Mouse (Mus musculus) urinary bladder, adult 18-20 months (tissue): ENCODE results near the gene Marcksl1.
"Not testable (repeated sequence)": the region's sequence is repeated elsewhere in the genome, so short reads cannot be mapped to it uniquely, and the experiment has no call there.

Experiments used
- DNase-seq, 2 experiments: peaks; one replicate each; pipeline ENCODE4 v3.0.0; 2022; ENCODE audit warnings: low spot score in 2 of 2, mixed read lengths in 2 of 2

Marcksl1 gene

DNA sequence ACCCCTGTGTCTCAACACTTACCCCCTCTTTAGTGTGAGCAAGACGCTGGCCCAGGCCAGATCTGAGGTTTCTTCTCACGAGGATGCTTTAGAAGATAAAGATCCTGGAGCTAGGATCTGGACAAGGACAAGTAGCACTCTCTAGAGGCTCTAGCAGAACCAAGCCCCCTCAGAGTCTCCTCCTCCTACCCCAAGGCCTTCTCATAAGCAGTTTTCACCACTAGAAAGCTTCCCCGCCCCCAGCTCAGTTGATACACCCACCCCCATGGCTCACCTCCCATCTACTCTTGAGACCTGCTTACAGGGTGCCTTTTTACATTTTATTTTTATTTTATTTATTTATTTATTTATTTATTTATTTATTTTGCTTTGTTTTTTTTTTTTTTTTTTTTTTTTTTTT lies 3.7 kb upstream of the Marcksl1 start:
- DNase-seq, result no peak

DNA sequence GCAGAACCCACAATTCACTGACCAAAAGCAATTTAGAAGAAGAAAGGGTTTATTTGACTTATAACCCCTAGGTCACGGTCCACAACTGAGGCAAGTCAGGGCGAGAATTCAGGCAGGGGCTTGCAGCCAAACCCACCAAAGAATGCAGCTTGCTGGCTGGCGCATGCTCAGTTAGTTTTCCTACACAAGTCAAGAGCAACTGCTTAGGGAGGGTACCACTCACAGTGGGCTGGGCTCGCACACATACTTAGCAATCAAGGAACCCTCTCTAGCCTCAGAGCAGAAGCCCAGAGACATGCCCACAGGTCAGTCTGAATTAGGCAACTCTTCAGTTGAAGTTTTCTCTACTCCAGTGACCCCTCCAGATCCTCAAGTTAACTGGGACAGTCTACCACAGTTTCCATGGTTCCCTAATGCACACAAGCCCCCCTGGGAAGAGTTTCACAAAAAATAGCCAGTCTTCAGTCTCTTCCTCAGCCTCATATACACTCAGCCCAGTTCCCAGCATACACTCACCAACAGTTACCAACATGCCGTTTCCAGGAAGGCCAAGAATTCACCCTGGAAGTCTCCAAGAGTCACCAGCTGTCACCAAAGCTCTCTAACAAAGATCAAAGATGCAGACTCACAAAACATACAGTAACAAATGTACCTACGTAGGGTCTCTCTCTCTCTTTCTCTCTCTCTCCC lies 2.5 kb upstream of the Marcksl1 start:
- no peak for DNase-seq

DNA sequence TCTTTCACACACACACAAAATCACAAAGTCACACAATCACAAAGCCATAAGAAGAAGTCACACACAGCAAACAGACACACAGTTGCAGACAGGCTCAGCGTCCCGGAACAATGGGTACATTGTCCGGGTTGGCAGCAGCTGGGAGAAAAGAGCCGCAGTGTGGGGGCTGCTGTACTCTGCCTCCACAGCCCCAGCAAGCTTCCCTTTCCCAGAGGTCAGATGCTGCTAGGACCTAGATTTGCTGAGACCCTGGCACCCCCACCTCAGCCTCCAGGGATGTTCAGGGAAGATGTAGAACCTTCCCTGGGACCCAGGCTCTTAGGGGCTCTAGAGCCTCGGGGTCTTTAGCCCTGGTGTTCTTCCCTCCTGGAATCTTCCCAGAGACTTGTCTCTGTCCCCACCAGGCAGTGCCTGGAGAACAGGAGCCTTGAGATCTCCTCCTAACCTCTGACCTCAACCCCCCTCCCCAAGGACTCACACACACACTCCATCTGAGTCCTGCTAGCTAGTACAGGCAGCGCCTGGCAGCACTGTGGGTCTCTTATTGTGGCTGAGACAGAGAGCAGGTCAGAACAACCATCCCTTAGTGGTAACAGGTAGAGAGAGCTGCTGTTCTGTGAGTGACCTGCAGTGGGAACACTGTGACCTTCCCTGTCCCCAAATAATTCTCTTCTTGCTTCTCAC lies 1.8 kb upstream of the Marcksl1 start:
- no peak for DNase-seq

DNA sequence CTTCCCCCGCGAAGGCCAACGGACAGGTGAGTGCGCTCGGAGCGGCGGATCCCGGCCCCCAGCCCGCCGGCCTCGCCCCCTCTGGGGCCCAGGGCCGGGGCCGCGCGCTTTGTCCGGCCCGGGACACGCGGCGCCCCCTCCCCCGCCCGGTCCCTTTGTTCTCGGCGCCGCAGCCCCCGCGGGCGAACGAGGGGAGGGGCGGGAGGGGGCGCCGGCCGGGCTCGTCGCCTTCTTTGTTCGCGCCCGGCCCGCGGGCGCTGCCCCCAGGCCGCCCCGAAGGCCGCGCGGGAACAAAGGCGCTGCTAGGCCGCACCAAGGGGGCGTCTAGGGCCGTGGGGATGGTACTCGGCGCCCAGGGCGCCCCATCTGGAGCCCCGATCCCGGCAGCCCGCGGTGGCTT lies 510 bp downstream of the Marcksl1 start:
- DNase-seq, result peak in 1 of 2 experiments; percentile 44

DNA sequence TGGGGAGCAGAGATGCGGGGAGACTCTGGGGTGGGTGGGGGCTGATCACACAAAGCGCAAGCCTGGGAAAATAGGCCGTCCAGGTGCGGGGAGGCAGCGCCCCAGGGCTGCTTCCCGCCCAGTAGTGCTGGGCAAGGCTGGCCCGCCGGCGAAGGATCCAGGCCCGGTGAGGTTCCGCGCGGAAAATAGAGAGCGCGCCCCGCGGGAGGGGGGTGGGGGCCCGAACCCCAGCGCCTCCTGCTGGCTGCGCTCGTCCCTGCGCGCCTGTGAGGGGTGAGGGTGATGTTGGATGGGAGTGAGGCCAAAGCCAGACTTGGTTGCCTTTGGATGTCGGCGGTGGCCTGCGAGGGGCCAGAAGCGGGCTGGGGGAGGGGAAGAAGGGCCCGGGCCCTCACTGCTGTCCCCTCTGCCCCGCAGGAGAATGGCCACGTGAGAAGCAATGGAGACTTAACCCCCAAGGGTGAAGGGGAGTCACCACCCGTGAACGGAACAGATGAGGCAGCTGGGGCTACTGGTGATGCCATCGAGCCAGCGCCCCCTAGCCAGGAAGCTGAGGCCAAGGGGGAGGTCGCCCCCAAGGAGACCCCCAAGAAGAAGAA lies 1.0 kb downstream of the Marcksl1 start:
- DNase-seq, result peak in 1 of 2 experiments; percentile 60

DNA sequence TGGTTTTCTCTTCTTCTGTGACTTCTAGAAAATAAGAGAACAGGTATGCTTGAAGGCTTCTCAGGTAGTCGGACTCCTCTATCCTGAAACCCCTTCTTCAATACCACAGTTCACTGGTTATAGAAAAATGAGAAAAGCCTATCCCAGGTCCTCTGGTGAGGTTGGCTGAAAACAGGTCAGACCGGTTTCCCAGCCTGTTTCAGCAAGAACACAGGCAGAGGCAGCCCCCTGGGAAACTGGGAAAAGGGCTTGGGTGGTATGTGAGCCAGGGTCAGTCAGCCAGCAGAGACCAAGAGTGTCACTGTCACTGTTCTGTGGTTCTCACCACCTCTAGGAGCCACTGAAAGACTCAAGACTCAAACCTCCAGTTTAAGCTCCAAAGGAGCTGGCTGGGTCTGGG lies 3.5 kb downstream of the Marcksl1 start:
- peak; percentile 46 to 71 for DNase-seq

DNA sequence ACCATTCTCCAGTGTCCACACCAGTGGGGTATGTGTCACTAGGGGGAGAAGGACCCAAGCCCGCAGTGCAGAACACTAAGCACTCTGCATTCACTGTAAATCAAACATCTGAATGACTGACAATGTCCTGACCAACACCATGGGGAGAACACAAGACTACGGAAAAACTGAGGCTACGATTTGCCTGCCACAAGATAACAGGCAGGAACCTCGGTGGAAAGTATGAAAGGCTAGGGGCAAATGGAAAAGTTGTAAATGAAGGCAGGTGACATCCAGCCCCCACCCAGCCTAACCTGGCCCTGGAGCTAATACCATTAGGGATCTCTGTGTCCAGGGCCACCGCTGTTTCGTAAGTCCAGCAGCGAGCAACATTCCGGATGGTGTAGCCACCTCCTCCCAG lies 5.1 kb downstream of the Marcksl1 start:
- no peak for DNase-seq

DNA sequence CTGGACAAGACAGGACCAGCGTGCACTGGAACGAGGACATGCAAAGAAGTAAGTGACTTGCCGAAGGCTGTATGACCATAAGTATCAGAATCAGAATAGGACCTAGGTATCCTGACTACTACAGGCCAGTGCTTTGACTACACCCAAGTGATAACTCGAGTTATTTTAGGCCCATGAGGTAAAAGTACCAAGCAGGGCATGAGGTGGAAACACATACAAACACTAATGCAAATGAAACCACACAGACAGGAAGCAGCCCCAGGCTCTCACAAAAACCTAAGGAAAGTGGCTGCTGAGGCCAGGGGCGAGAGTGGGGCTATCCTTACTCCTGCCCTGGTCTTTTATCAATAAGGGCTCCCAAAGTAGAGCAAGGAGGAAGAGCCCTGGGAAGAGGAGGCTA lies 12.0 kb downstream of the Marcksl1 start:
- DNase-seq, result no peak

DNA sequence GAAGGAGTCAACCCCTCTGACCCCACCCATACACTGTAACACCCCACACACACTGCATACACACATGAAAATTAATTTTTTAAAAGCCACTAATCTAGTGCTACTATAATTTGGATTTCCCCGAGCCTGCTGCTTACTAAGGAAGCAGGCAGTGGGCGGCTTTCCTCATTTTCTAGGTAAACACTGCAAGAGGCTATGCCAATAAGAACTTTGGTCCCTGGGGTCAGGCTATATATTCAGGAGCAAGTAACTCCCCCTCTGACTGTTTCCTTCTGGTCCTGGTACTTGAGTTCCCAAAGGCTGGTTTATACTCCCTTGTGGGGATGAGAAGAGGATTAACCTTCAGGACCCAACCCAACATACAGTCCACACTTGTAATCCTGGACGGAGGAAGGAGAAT lies 12.5 kb downstream of the Marcksl1 start:
- DNase-seq, result no peak

DNA sequence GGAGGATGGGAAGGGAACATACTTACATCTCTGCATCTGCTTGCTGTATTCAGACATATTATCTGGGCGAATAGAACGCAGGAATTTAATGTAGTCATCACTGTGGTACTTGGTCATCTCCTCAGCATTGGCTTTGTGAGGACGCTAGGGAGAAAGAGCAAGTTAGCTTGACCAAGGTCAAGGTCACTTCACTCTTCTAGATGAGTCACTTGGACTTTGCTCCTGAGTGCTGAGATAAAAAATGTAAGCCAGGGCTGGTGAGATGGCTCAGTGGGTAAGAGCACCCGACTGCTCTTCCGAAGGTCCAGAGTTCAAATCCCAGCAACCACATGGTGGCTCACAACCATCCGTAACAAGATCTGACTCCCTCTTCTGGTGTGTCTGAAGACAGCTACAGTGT lies 15.5 kb downstream of the Marcksl1 start:
- DNase-seq, result not testable (repeated sequence)

DNA sequence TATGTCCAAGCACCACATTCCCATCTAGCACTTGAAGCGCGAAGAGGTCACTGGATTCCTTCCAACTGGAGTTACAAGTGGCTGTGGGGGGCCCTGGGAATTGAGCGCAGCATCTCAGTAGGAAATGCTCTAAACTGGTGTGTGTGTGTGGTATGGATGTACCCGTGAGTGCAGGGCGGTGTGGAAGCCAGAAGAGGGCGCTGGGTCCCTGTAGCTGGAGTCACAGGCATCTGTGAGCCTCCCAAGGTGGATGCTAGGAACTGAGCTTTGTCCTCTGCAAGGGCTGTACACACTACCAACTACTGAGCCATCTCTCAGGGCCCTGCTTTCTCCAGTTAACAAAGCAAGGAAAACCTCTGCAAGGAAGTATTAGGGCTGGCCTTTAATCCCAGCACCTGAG lies 26.6 kb downstream of the Marcksl1 start:
- no peak for DNase-seq

DNA sequence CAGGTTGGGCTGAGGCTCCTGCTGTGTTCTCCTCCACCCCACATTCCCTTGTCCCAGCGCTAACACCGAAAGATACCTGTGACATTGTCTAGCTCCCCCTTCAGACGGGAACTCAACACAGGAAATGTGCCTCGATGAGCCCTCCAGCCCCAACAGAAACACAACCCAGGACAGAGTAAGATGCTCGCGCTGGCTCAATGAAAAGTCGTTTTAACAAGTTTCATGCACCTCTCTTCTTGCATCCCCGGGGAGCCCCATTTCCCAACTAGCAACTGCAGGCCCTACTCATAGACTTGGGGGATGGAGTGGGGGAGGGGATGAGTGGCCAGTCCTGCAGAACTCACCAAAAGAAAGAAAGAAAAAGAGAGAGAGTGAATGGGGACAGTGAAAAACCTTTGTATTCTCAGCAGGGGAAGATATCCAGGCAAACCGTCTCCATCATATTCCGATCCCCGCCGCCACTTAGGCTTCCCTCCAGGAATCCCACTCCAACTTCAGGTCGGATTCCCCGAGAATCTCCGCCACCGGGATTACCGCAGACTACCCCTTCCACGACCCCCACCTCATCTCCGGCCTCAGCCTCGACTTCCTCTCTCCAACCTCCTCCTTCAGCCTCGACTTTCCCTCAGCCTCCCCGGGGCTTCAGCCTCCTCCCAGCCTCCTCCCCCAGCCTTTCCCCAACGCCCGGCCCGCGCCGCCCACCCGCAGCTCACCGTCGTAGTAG lies 28.6 kb downstream of the Marcksl1 start:
- DNase-seq, result peak in 1 of 2 experiments; percentile 30

DNA sequence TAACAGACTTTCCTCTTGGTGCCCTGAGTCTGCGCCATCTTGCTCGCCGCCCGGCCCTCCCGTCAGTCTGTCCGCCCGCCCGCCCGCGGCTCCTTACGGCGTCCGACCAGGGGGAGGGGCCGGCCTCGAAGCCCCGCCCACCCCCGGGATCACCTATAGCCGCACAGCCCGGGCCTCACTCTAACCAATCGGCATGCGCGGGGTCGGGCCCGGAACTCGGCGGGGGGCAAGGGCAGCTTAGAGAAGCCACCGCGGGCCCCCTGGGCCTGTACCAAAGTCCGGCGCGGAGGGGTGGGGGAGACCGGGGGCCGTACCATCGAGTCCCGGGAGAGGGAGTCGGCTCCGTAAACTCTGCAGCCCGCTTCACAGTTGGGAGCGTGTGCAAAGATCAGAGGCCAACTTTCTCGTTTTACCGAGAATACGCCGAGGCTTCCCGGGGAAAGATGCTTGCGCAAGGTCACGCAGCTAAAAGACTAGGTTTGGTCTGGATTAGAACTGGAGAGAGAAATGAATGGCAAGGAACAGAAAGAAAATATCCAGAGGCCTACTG lies 29.3 kb downstream of the Marcksl1 start, which contains the start of gene Hdac1:
Gene Hdac1, minus strand, starts transcription at position 122 of the 550 bp plus-strand sequence.
- DNase-seq, result peak; percentile 91 to 97

DNA sequence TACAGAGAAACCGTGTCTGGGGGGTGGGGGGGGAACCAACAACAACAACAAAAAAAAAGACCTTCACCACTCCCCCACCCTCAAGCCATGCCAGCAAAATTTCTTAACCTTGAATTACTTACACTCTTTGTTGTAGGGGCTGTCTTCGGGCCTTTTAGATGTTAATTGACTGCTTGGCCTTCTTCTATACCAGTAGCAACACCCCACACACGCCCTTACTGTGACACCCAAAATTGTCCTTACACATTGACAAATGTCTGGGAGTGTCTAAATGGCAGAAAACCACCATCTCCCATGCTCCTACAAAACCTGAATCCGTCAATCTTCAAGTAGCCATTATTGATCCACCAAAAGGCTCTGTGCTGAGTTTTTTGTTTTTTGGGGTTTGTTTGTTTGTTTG lies 30.7 kb downstream of the Marcksl1 start:
- DNase-seq, result no peak

DNA sequence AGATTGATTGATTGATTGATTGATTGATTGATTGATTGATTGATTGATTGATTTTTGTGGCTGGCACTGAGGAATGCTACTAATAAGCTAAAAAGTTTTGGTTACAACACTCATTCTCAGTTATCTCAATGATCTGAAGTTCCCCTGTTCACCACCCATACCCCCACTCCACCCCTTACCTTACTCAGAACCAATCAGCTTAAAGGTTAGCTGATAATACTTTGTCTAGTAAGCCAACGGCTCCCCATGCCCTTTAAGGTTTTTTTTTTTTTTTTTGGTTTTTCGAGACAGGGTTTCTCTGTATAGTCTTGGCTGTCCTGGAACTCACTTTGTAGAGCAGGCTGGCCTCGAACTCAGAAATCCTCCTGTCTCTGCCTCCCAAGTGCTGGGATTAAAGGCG lies 34.2 kb downstream of the Marcksl1 start:
- DNase-seq, result not testable (repeated sequence)

DNA sequence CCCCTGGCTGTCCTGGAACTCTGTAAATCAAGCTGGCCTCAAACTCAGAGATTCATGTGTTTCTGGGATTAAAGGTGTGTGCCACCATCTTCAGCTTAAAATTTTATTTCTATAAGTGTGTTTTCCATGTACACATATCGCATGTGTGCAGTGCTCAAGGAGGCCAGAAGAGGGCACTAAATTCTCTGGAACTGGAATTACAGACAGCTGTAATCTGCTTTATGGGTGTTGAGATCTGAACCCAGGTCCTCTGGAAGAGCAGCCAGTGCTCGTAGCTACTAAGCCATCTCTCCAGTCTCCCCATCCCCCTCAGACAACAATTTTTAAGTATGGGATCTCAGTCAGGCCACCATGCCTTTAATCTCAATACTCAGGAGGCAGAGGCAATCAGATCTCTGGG lies 35.9 kb downstream of the Marcksl1 start:
- DNase-seq, result no peak

DNA sequence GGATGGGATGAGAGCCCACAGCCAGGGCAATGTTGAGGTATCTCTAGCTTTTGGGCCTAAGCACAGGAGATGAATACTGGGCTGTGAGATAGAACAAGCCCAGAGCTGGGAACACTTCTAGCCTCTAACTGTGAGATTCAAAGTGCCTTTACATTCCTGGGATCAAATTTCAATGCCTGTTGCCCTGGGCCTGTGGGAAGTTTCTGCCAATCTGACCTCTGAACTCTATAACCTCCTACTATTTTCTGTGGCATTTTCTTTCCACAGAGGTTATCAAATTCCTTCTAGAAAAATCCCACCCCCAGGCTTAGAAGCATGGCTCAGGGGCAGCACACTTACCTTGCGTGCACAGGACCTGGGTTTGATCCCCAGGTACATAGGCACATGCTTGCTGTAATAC lies 36.9 kb downstream of the Marcksl1 start:
- DNase-seq, result no peak

DNA sequence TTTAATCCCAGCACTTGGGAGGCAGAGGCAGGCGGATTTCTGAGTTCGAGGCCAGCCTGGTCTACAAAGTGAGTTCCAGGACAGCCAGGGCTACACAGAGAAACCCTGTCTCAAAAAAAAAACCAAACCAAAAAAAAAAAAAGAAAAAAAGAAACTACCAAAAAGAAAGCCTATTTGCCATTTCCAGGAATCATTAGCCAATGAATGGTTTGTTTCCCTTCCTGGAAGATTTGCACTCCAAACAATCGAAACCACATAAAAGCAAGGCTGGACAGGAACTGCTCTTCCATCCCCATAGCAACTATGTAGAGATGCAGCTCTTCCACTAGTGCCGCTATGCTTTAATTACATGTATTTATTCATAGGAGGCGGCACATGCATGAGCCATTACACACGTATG lies 41.1 kb downstream of the Marcksl1 start:
- DNase-seq, result not testable (repeated sequence)

DNA sequence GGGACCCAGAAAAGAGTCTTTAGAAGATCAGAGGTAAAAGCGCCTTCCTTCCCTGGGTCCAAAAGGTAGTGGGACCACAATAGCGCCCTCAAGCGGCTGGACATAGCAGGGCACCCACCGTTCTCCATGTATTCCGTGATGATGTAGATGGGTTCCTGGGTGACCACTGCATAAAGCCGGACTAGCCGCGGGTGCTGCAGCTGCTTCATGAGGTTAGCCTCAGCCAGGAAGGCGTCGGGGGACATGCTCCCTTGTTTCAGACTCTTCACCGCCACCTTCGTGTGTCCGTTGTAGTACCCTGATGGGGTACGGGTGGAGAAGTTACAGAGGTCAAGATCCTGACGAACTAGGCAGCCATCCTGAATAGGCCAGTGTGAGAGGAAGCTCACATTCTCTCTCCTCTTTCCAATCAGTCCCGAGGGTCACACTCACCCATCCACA lies 42.1 kb downstream of the Marcksl1 start:
- DNase-seq, result peak in 1 of 2 experiments; percentile 21

DNA sequence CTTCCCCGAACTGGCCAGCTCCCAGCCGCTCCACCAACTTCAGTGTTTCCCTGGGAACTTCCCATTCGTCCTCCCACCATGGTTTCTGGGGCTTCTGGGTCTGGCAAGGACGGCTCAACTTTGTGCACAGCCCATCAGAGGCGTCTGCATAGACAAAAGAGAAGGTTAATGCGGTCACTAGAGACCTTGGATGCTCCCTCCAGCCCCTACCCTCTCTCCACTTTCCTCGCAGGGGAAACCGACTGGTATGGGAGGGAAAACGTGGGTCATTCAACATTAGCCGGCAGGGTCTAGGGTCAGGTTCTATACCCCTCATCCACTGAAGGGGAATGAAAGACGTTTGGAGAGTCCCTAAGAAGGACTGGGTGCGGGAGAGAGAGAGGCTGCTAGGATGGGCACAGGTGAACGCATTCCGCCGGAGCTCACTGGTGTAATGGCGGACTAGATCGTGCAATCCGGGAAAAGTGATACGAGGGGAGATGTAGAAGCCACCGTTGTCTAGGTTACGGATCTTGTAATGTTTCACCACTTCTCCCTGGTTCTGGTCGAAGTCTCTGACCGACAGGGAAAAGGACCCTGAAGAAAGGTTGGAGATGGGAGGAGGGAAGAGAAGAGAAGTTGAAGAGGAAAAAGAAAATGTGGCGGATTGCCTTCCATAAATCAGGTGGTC lies 42.6 kb downstream of the Marcksl1 start:
- DNase-seq, result peak in 1 of 2 experiments; percentile 16

DNA sequence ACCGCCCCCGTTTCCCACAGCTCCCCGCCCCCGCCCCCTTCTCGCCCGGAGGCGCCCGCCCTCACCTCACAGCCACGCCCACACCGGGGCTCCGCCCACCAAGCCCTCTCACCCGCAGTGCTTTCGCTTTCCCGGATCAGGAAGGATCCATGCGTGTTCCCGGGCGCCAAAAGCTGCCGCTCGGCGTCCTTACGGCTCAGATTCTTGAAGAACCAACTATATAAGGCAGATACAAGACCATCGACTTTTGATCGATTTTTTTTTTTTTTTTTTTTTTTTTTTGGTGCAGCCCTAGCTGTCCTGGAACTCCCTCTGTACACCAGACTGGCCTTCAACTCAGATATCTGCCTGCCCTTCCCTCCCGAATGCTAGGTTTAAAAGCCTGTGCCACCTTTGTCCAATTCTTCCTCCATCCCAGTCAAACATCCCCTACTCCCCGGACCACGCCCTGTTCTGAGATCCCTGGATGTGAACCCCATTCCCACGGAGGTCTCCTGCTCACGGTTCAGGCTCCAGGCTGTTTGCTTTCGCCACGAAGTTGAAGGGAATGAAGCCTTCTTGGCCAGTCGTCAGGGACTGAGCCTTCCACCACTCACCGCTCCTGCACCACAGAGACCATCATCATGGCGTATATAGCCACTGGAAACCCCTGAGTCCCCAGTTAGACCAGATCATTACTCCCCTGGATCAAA lies 43.3 kb downstream of the Marcksl1 start:
- peak; percentile 84 to 87 for DNase-seq
